Mouse (Mus musculus) stomach, postnatal 0 days (tissue): Measurements from ENCODE around the gene Pced1b. TPM values are rescaled to one million over a fixed set of nuclear protein-coding genes. Genes with fewer than 3 reads are reported as not detected.

ENCODE experiments used
- ATAC-seq: fragments of 200-750 bp; cut with Nextera tagmentation; 2 replicates; pipeline ENCODE4 v1.8.0; 2017; ENCODE audit not compliant: low FRiP score, low TSS enrichment
- DNase-seq: peaks from one replicate; pipeline ENCODE4 v3.0.0-alpha.2; 2016; ENCODE audit warnings: low spot score
- H3K27ac ChIP-seq: fragments of 300-500 bp; sonication (generic); replicated peaks from 2 replicates; pipeline ENCODE4 v1.5.1; 2014; ENCODE audit warnings: mild to moderate bottlenecking, control low read depth
- H3K27me3 ChIP-seq: fragments of 300-500 bp; sonication (generic); 2 replicates; pipeline ENCODE4 v1.6.1; 2014; ENCODE audit warnings: low read length; ENCODE audit not compliant: control insufficient read depth, insufficient read depth
- H3K36me3 ChIP-seq: fragments of 300-500 bp; sonication (generic); 2 replicates; pipeline ENCODE4 v1.6.1; 2014; ENCODE audit warnings: low read length, mixed read lengths; ENCODE audit not compliant: control insufficient read depth, insufficient read depth
- H3K4me1 ChIP-seq: fragments of 300-500 bp; sonication (generic); replicated peaks from 2 replicates; pipeline ENCODE4 v1.6.1; 2014; ENCODE audit warnings: antibody characterized with exemption; ENCODE audit not compliant: control insufficient read depth, insufficient read depth
- H3K4me2 ChIP-seq: fragments of 300-500 bp; sonication (generic); replicated peaks from 2 replicates; pipeline ENCODE4 v1.6.1; 2014; ENCODE audit warnings: low read depth, mild to moderate bottlenecking, control low read depth, moderate library complexity
- H3K4me3 ChIP-seq: fragments of 300-500 bp; sonication (generic); 2 replicates; pipeline ENCODE4 v1.5.1; 2014; ENCODE audit warnings: low read depth, low read length, control low read depth
- H3K9ac ChIP-seq: fragments of 300-500 bp; sonication (generic); 2 replicates; pipeline ENCODE4 v1.6.1; 2014; ENCODE audit warnings: mild to moderate bottlenecking, low read length, control low read depth, mixed read lengths
- H3K9me3 ChIP-seq: fragments of 300-500 bp; sonication (generic); 2 replicates; pipeline ENCODE4 v1.6.1; 2016; ENCODE audit warnings: low read length; ENCODE audit not compliant: control insufficient read depth
- CTCF ChIP-seq: IDR thresholded peaks from 2 replicates; pipeline ENCODE4 v1.5.1; 2016; ENCODE audit warnings: antibody characterized with exemption, low read depth, mild to moderate bottlenecking, moderate library complexity
- EP300 ChIP-seq: optimal IDR thresholded peaks from 2 replicates; pipeline ENCODE3; 2016; ENCODE audit warnings: antibody characterized with exemption
- WGBS: fragments of 180-500 bp; shearing (Covaris S2); extraction: QIAGEN DNeasy Blood & Tissue Kit; methylation state at CpG from one replicate; pipeline ENCODE4 v1.1.7; 2014; 5-methylcytosine and 5-hydroxymethylcytosine counted together
- polyA plus RNA-seq: library from polyadenylated mRNA; unstranded; fragments of >200 nt; fragmentation: Nextera tagmentation; extraction: Ambion mirVana; gene quantifications from 2 replicates; pipeline ENCODE4 v1.2.1, GENCODE M21; 2015

Gene Pced1b
- polyA plus RNA-seq, 1 experiment from 2014 or later, result 1.6 TPM

DNA sequence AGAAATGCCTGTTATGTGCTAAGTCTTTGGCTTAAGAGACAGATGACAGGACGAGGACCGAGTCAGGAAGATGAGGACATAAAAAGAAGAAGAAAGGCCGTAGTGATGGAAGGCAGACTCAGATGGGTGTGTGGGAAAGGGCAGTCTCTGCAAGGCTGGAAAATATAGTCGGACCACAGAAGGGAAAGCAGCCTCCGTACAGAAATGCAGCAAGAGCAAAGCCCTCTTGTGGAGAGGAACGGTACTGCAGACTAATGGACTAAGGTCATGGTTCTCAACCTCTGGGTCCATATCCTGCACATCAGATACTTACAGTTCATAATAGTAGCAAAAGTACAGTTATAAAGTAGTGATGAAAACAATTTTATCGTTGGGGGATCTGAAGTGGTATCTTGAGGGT lies 11.7 kb upstream of the Pced1b start:
- Histone ChIP-seq H3K4me2 (no peak overlapping the region), H3K36me3 (no peaks in the 10 kb centered on the region), H3K27ac (no peak overlapping the region), H3K9ac (no peak overlapping the region), H3K9me3 (no peaks in the 10 kb centered on the region), H3K4me3 (no peak overlapping the region), H3K27me3 (no peaks in the 10 kb centered on the region), H3K4me1 (no peaks in the 10 kb centered on the region)
- TF ChIP-seq EP300 (no peak), CTCF (peak; percentile 93)
- peak; percentile 42 for DNase-seq
- WGBS, result 30% methylated on average over 7 of the region's 7 CpGs
- ATAC-seq, result 0 out of 2 replicates have a peak, but pooled peaks have one; percentile 40

- H3K9ac ChIP-seq, result no peak overlapping the region
- TF ChIP-seq EP300 (no peak), CTCF (peak; percentile 78)
- no peaks in the 10 kb centered on the region for H3K27me3 ChIP-seq
- DNase-seq (peak; percentile 24), ATAC-seq (no peak)
- no peaks in the 10 kb centered on the region for H3K36me3 ChIP-seq
- no peak overlapping the region for H3K4me2 ChIP-seq
- no peak overlapping the region for H3K27ac ChIP-seq
- no peaks in the 10 kb centered on the region for H3K4me1 ChIP-seq
- 48% methylated on average over 9 of the region's 9 CpGs for WGBS
- no peak overlapping the region for H3K4me3 ChIP-seq
- H3K9me3 ChIP-seq, result no peaks in the 10 kb centered on the region
These were observed 10.0 kb upstream of the Pced1b start for GRCm38 (mm10) chr15:97236943-97237342.

- no peak for TF ChIP-seq EP300
- TF ChIP-seq CTCF, result no peak
- WGBS, result 80% methylated on average over 18 of the region's 18 CpGs
These were observed 1.5 kb upstream of the Pced1b start for GRCm38 (mm10) chr15:97245392-97245791.

DNA sequence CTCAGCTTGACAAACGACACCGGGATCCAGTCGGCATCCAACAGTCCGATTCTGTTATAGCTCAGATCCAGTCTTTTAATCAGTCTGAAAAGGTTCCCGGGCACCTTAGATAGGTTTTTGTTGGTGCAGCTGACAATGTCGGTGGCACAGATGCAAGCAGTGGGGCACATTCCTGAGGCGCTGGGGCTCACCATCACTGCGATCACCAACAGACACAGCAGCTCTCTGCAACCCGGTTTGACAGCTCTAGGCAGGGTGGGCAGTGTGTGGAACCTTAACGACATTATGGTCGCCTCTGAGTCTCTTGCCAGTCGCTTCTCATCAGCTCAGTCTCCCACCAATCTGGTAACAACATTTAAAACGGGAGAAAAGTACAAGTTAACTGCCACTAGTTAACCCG lies 651 bp upstream of the Pced1b start:
- Histone ChIP-seq H3K9ac (no peak overlapping the region), H3K9me3 (no peaks in the 10 kb centered on the region), H3K4me1 (no peaks in the 10 kb centered on the region), H3K27ac (no peak overlapping the region), H3K4me2 (peak overlapping the region; percentile 94), H3K36me3 (no peaks in the 10 kb centered on the region), H3K4me3 (peak overlapping the region; percentile 81), H3K27me3 (no peaks in the 10 kb centered on the region; the same call in 1 of the 2 replicates)
- no peak for TF ChIP-seq EP300
- DNase-seq (no peak), ATAC-seq (no peak)
- WGBS, result 31% methylated on average over 14 of the region's 14 CpGs

More at GRCm38 (mm10) chr15:97245392-97245791, 1.5 kb upstream of the Pced1b start:
- DNase-seq (no peak), ATAC-seq (no peak)
- H3K36me3 ChIP-seq, result no peaks in the 10 kb centered on the region
- no peaks in the 10 kb centered on the region; the same call in 1 of the 2 replicates for H3K27me3 ChIP-seq
- no peak overlapping the region for H3K27ac ChIP-seq
- no peak overlapping the region for H3K4me2 ChIP-seq
- no peaks in the 10 kb centered on the region for H3K9me3 ChIP-seq
- H3K9ac ChIP-seq, result no peak overlapping the region
- no peaks in the 10 kb centered on the region for H3K4me1 ChIP-seq
- H3K4me3 ChIP-seq, result no peak overlapping the region

DNA sequence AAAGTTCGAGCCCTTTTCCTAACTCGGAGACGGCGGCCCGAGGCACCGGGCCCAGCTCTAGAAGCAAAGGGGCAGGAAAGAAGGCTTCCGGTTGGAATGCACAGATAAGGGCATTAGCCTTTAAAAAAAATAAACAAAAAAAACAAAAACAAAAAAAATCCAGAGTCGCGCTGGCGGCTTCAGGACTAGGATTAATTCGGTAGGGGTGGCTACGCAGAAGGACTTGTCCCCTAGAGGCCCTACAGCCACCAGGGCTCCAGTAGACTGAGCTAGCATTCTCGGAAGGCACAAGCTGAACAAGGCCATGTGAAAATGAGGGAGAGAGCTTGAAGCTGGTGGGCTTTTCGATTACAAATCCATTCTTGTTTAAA lies 869 bp downstream of the Pced1b start:
- Histone ChIP-seq H3K27me3 (no peaks in the 10 kb centered on the region; the same call in 1 of the 2 replicates), H3K36me3 (no peaks in the 10 kb centered on the region), H3K4me2 (peak overlapping the region; percentile 94), H3K9ac (peak overlapping the region; percentile 91), H3K4me3 (peak overlapping the region; percentile 81), H3K27ac (peak overlapping the region; percentile 90), H3K9me3 (no peaks in the 10 kb centered on the region), H3K4me1 (no peaks in the 10 kb centered on the region)
- WGBS, result 2% methylated on average over 14 of the region's 14 CpGs
- TF ChIP-seq CTCF (peak; percentile 30), EP300 (no peak)
- DNase-seq (peak; percentile 42), ATAC-seq (no peak)

- no peak for TF ChIP-seq CTCF
- no peak for TF ChIP-seq EP300
- WGBS, result 27% methylated on average over 8 of the region's 8 CpGs
- H3K9ac ChIP-seq, result peak overlapping the region; percentile 91
- peak overlapping the region; percentile 81 for H3K4me3 ChIP-seq
- H3K27ac ChIP-seq, result peak overlapping the region; percentile 90
- ATAC-seq, result 0 out of 2 replicates have a peak, but pooled peaks have one; percentile 19
- H3K27me3 ChIP-seq, result no peaks in the 10 kb centered on the region; the same call in 1 of the 2 replicates
- peak overlapping the region; percentile 94 for H3K4me2 ChIP-seq
- no peaks in the 10 kb centered on the region for H3K4me1 ChIP-seq
- H3K36me3 ChIP-seq, result no peaks in the 10 kb centered on the region
- H3K9me3 ChIP-seq, result no peaks in the 10 kb centered on the region
- no peak for DNase-seq
These were observed 1.4 kb downstream of the Pced1b start for GRCm38 (mm10) chr15:97248296-97248695.
